Mouse (Mus musculus) stomach, embryonic 14.5 days (tissue): Measurements from ENCODE around the gene Spag7. TPM values are rescaled to one million over a fixed set of nuclear protein-coding genes. Genes with fewer than 3 reads are reported as not detected.

Experiments used
- ATAC-seq: fragments of 200-750 bp; cut with Nextera tagmentation; 2 replicates; pipeline ENCODE4 v1.8.0; 2017; ENCODE audit warnings: low read depth, moderate TSS enrichment; ENCODE audit not compliant: insufficient number of reproducible peaks, insufficient read depth, low FRiP score
- H3K27ac ChIP-seq: fragments of 300-500 bp; sonication (generic); 2 replicates; pipeline ENCODE4 v1.5.1; 2014; ENCODE audit warnings: mild to moderate bottlenecking, low read length, moderate library complexity, mixed read lengths
- H3K27me3 ChIP-seq: fragments of 300-500 bp; sonication (generic); 2 replicates; pipeline ENCODE4 v1.6.1; 2014; ENCODE audit warnings: low read length, control low read depth, mixed read lengths; ENCODE audit not compliant: control insufficient read depth, insufficient read depth
- H3K36me3 ChIP-seq: fragments of 300-500 bp; sonication (generic); 2 replicates; pipeline ENCODE4 v1.6.1; 2014; ENCODE audit warnings: mild to moderate bottlenecking, control low read depth, low read length, moderate library complexity, mixed read lengths; ENCODE audit not compliant: control insufficient read depth, insufficient read depth
- H3K4me1 ChIP-seq: fragments of 300-500 bp; sonication (generic); 2 replicates; pipeline ENCODE4 v1.6.1; 2014; ENCODE audit warnings: low read length, control low read depth, mixed read lengths; ENCODE audit not compliant: control insufficient read depth, insufficient read depth
- H3K4me2 ChIP-seq: fragments of 300-500 bp; sonication (generic); replicated peaks from 2 replicates; pipeline ENCODE4 v1.6.1; 2014; ENCODE audit warnings: low read depth, low read length, control low read depth
- H3K4me3 ChIP-seq: fragments of 300-500 bp; sonication (generic); 2 replicates; pipeline ENCODE4 v1.5.1; 2014; ENCODE audit warnings: low read depth, low read length, control low read depth
- H3K9ac ChIP-seq: fragments of 300-500 bp; sonication (generic); replicated peaks from 2 replicates; pipeline ENCODE4 v1.6.1; 2014; ENCODE audit warnings: low read depth, mild to moderate bottlenecking, control low read depth, low read length, moderate library complexity, mixed read lengths
- H3K9me3 ChIP-seq: fragments of 300-500 bp; sonication (generic); 2 replicates; pipeline ENCODE4 v1.6.1; 2016; ENCODE audit warnings: low read depth, low read length, control low read depth; ENCODE audit not compliant: control insufficient read depth
- WGBS: fragments of 180-500 bp; shearing (Covaris S2); extraction: QIAGEN DNeasy Blood & Tissue Kit; methylation state at CpG from one replicate; pipeline ENCODE4 v1.1.7; 2014; 5-methylcytosine and 5-hydroxymethylcytosine counted together
- polyA plus RNA-seq: library from polyadenylated mRNA; unstranded; fragments of >200 nt; fragmentation: Nextera tagmentation; extraction: Ambion mirVana; gene quantifications from 2 replicates; pipeline ENCODE4 v1.2.1, GENCODE M21; 2014

Gene Spag7
- polyA plus RNA-seq, 1 experiment from 2014 or later, result 170 TPM

GRCm38 (mm10) chr11:70656964-70657363 is 12.3 kb downstream of the Spag7 start, which contains the start of gene Eno3:
TSS of gene Eno3 (plus strand) at chr11:70657202.
- no peak for ATAC-seq
- Histone ChIP-seq H3K4me2 (peak within 1 kb of the TSS; percentile 85), H3K4me1 (peaks cover 24% of the 10 kb centered on the region), H3K27me3 (no peaks in the 10 kb centered on the region), H3K9me3 (no peaks in the 10 kb centered on the region), H3K9ac (peak within 1 kb of the TSS; percentile 98), H3K4me3 (peak within 1 kb of the TSS; percentile 100), H3K36me3 (peaks cover 7% of the 10 kb centered on the region; the same call in 1 of the 2 replicates), H3K27ac (peak within 1 kb of the TSS; percentile 99)
- 9% methylated on average over 3 of the region's 3 CpGs for WGBS

- no peak for ATAC-seq
- Histone ChIP-seq H3K36me3 (peaks cover 10% of the 10 kb centered on the region; the same call in 1 of the 2 replicates), H3K27ac (peak overlapping the region; percentile 99), H3K27me3 (no peaks in the 10 kb centered on the region), H3K4me2 (peak overlapping the region; percentile 85), H3K9ac (peak overlapping the region; percentile 98), H3K4me3 (peak overlapping the region; percentile 100), H3K4me1 (peaks cover 28% of the 10 kb centered on the region), H3K9me3 (no peaks in the 10 kb centered on the region)
- WGBS, result 7% methylated on average over 16 of the region's 16 CpGs
Measured at GRCm38 (mm10) chr11:70656456-70656927, 12.7 kb downstream of the Spag7 start.

GRCm38 (mm10) chr11:70655571-70656455 is 13.4 kb downstream of the Spag7 start:
- WGBS, result under 1% methylated on average over 61 of the region's 61 CpGs
- Histone ChIP-seq H3K36me3 (peaks cover 17% of the 10 kb centered on the region), H3K4me1 (peaks cover 33% of the 10 kb centered on the region)

GRCm38 (mm10) chr11:70654923-70655570 is 14.2 kb downstream of the Spag7 start:
- peaks cover 35% of the 10 kb centered on the region for H3K4me1 ChIP-seq
- peak overlapping the region; percentile 99 for H3K27ac ChIP-seq
- peaks cover 24% of the 10 kb centered on the region for H3K36me3 ChIP-seq
- no peaks in the 10 kb centered on the region for H3K27me3 ChIP-seq
- WGBS, result under 1% methylated on average over 48 of the region's 48 CpGs
- peak overlapping the region; percentile 85 for H3K4me2 ChIP-seq
- ATAC-seq, result peak; percentile 29
- H3K9me3 ChIP-seq, result no peaks in the 10 kb centered on the region
- peak overlapping the region; percentile 100 for H3K4me3 ChIP-seq
- H3K9ac ChIP-seq, result peak overlapping the region; percentile 98

More at GRCm38 (mm10) chr11:70655571-70656455, 13.4 kb downstream of the Spag7 start:
- no peaks in the 10 kb centered on the region for H3K9me3 ChIP-seq
- H3K4me3 ChIP-seq, result peak overlapping the region; percentile 100
- H3K27me3 ChIP-seq, result no peaks in the 10 kb centered on the region
- peak overlapping the region; percentile 85 for H3K4me2 ChIP-seq
- peak; percentile 38; the same call in 1 of the 2 replicates for ATAC-seq
- peak overlapping the region; percentile 98 for H3K9ac ChIP-seq
- peak overlapping the region; percentile 99 for H3K27ac ChIP-seq

GRCm38 (mm10) chr11:70654198-70654922 is 14.9 kb downstream of the Spag7 start, which contains the start of gene Pfn1:
TSS of gene Pfn1 (minus strand) at chr11:70654644.
- Histone ChIP-seq H3K9me3 (no peaks in the 10 kb centered on the region), H3K36me3 (peaks cover 31% of the 10 kb centered on the region), H3K4me3 (peak within 1 kb of the TSS; percentile 100), H3K27me3 (no peaks in the 10 kb centered on the region), H3K4me1 (peaks cover 35% of the 10 kb centered on the region), H3K27ac (peak within 1 kb of the TSS; percentile 99), H3K9ac (peak within 1 kb of the TSS; percentile 98), H3K4me2 (peak within 1 kb of the TSS; percentile 85)
- peak; percentile 43; the same call in 1 of the 2 replicates for ATAC-seq
- WGBS, result under 1% methylated on average over 57 of the region's 61 CpGs

GRCm38 (mm10) chr11:70653345-70654197 is 15.6 kb downstream of the Spag7 start:
- peak overlapping the region; percentile 99 for H3K27ac ChIP-seq
- peak overlapping the region; percentile 85 for H3K4me2 ChIP-seq
- peak overlapping the region; percentile 98 for H3K9ac ChIP-seq
- no peaks in the 10 kb centered on the region for H3K27me3 ChIP-seq
- H3K4me3 ChIP-seq, result peak overlapping the region; percentile 100
- H3K36me3 ChIP-seq, result peaks cover 37% of the 10 kb centered on the region
- H3K4me1 ChIP-seq, result peaks cover 38% of the 10 kb centered on the region
- H3K9me3 ChIP-seq, result no peaks in the 10 kb centered on the region
- peak; percentile 29; the same call in 1 of the 2 replicates for ATAC-seq
- WGBS, result under 1% methylated on average over 62 of the region's 63 CpGs

GRCm38 (mm10) chr11:70652884-70653344 is 16.3 kb downstream of the Spag7 start:
- Histone ChIP-seq H3K4me3 (peak overlapping the region; percentile 100), H3K4me2 (peak overlapping the region; percentile 85), H3K9ac (peak overlapping the region; percentile 98), H3K36me3 (peaks cover 40% of the 10 kb centered on the region), H3K9me3 (no peaks in the 10 kb centered on the region), H3K27me3 (no peaks in the 10 kb centered on the region), H3K4me1 (peaks cover 42% of the 10 kb centered on the region), H3K27ac (peak overlapping the region; percentile 99)
- 43% methylated on average over 6 of the region's 6 CpGs for WGBS
- ATAC-seq, result no peak
